Mouse (Mus musculus) forebrain, embryonic 14.5 days (tissue): ENCODE data around the gene Cd9. TPM values are rescaled to one million over a fixed set of nuclear protein-coding genes. Genes with fewer than 3 reads are reported as not detected.

ENCODE experiments used
- ATAC-seq: fragments of 200-750 bp; cut with Nextera tagmentation; 2 replicates; pipeline ENCODE4 v1.8.0; 2017; ENCODE audit warnings: mild to moderate bottlenecking, moderate library complexity
- DNase-seq: peaks from one replicate; pipeline ENCODE4 v3.0.0-alpha.2; 2015; ENCODE audit warnings: low spot score
- H3K27ac ChIP-seq: fragments of 300-500 bp; sonication (generic); 2 replicates; pipeline ENCODE4 v1.5.1; 2014; ENCODE audit warnings: low read depth, mild to moderate bottlenecking, control low read depth, low read length, moderate library complexity
- H3K27me3 ChIP-seq: fragments of 300-500 bp; sonication (generic); replicated peaks from 2 replicates; pipeline ENCODE4 v1.6.1; 2014; ENCODE audit warnings: low read length, control low read depth, mixed read lengths; ENCODE audit not compliant: control insufficient read depth, insufficient read depth
- H3K36me3 ChIP-seq: fragments of 300-500 bp; sonication (generic); 2 replicates; pipeline ENCODE4 v1.6.1; 2014; ENCODE audit warnings: low read length, control low read depth; ENCODE audit not compliant: control insufficient read depth, insufficient read depth
- H3K4me1 ChIP-seq: fragments of 300-500 bp; sonication (generic); 2 replicates; pipeline ENCODE4 v1.6.1; 2014; ENCODE audit warnings: antibody characterized with exemption, low read length, control low read depth; ENCODE audit not compliant: control insufficient read depth, insufficient read depth
- H3K4me2 ChIP-seq: fragments of 300-500 bp; sonication (generic); 2 replicates; pipeline ENCODE4 v1.6.1; 2014; ENCODE audit warnings: mild to moderate bottlenecking, control low read depth, low read length
- H3K4me3 ChIP-seq: fragments of 300-500 bp; sonication (generic); 2 replicates; pipeline ENCODE4 v1.5.1; 2014; ENCODE audit warnings: low read depth, low read length, control low read depth
- H3K9ac ChIP-seq: fragments of 300-500 bp; sonication (generic); 2 replicates; pipeline ENCODE4 v1.6.1; 2014; ENCODE audit warnings: mild to moderate bottlenecking, low read length, control low read depth, moderate library complexity
- H3K9me3 ChIP-seq: fragments of 300-500 bp; sonication (generic); replicated peaks from 2 replicates; pipeline ENCODE4 v1.6.1; 2016; ENCODE audit warnings: low read length, control low read depth, mixed read lengths; ENCODE audit not compliant: control insufficient read depth
- WGBS: fragments of 180-500 bp; shearing (Covaris S2); extraction: QIAGEN DNeasy Blood & Tissue Kit; methylation state at CpG from one replicate; pipeline ENCODE4 v1.1.7; 2014; 5-methylcytosine and 5-hydroxymethylcytosine counted together
- polyA plus RNA-seq: library from polyadenylated mRNA; unstranded; fragments of >200 nt; fragmentation: Nextera tagmentation; extraction: Ambion mirVana; gene quantifications from 2 replicates; pipeline ENCODE4 v1.2.1, GENCODE M21; 2014

Gene Cd9
- polyA plus RNA-seq: 77.8 and 85.5 TPM in 2 replicates

DNA sequence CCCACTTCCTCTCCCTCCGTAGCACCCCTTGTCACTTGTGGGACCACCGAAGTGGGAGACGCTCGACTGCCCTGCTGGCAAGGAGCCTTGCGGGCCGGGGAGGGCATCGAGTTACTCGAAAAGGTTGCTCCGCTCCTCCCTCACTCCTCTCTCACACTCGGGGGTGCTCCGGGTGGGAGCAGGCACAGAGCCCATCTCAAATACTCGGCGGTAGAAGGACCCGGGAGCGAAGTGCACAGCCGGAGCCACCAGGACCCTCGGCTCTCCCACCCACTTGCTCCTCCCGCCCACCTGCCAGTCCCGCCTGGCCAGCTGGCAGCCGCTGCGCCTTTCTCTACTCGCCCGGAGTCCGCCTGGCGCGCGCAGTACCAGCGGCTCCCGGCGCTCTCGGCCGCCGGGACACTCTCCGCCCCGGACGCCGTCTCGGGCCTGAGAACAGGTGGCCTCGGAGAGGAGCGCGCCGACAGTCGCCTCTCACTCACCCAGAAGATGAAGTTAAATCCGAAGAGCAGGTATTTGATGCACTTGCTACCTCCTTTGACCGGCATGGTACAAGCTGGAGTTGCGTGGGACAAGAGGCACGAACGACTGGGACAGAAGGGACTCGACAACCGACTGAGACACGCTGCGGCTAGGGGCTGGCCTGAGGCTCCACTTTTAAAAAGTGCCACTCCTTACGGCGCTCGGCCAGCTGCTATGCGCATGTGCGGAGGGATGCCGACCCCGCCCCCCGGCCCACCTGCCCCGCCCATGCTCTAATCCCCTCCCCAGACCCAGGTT, at the start of gene Cd9:
Gene Cd9, minus strand, starts transcription at position 700 of the 780 bp plus-strand sequence.
- WGBS: under 1% methylated on average over 61 of the region's 61 CpGs
- DNase-seq: peak; percentile 79
- Histone ChIP-seq H3K36me3 (no peaks in the 10 kb centered on the region), H3K27me3 (peaks cover 5% of the 10 kb centered on the region; the same call in 1 of the 2 replicates), H3K27ac (peak within 1 kb of the TSS; percentile 67; the same call in 1 of the 2 replicates), H3K9me3 (no peaks in the 10 kb centered on the region), H3K4me2 (peak within 1 kb of the TSS; percentile 83), H3K9ac (peak within 1 kb of the TSS; percentile 71), H3K4me3 (peak within 1 kb of the TSS; percentile 59), H3K4me1 (peaks cover 5% of the 10 kb centered on the region)
- ATAC-seq: peak; percentile 91

GRCm38 (mm10) chr6:125541296-125541695, 46.7 kb upstream of the Cd9 start:
- 91% methylated on average over 6 of the region's 6 CpGs for WGBS
- H3K4me2 ChIP-seq: no peak overlapping the region
- H3K9ac ChIP-seq: no peak overlapping the region
- no peak for ATAC-seq
- no peaks in the 10 kb centered on the region for H3K27me3 ChIP-seq
- H3K27ac ChIP-seq: no peak overlapping the region
- H3K36me3 ChIP-seq: no peaks in the 10 kb centered on the region
- no peaks in the 10 kb centered on the region for H3K9me3 ChIP-seq
- H3K4me1 ChIP-seq: no peaks in the 10 kb centered on the region
- H3K4me3 ChIP-seq: no peak overlapping the region
- DNase-seq: no peak

- DNase-seq (no peak), ATAC-seq (no peak)
- H3K9ac ChIP-seq: no peak overlapping the region
- no peaks in the 10 kb centered on the region for H3K4me1 ChIP-seq
- H3K36me3 ChIP-seq: no peaks in the 10 kb centered on the region
- H3K27ac ChIP-seq: no peak overlapping the region
- no peaks in the 10 kb centered on the region for H3K9me3 ChIP-seq
- no peak overlapping the region for H3K4me3 ChIP-seq
- no peak overlapping the region for H3K4me2 ChIP-seq
- H3K27me3 ChIP-seq: no peaks in the 10 kb centered on the region
- WGBS: 94% methylated on average over 6 of the region's 6 CpGs
Observed at GRCm38 (mm10) chr6:125540826-125541225, 46.2 kb upstream of the Cd9 start.

DNA sequence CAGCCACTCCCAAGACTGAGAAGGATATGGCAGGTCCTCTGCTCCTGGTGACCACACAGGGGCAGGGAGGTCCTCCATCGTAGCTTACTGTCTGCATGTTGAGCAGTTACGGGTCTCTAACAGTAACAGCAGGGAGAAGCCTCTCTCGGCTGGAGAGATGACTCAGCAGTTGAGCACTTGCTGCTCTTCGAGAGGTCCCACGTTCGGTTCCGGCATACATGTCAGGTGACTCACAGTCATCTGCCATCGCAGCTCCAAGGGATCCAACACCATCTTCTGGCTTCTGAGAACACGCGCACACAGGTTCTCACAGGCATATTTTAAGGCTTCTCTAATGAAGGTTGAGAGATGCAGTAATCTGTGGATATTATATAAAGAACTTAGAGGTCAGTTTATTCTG, 45.6 kb upstream of the Cd9 start:
- WGBS: 91% methylated on average over 10 of the region's 10 CpGs
- no peak overlapping the region for H3K4me2 ChIP-seq
- ATAC-seq: no peak
- H3K27me3 ChIP-seq: no peaks in the 10 kb centered on the region
- DNase-seq: no peak
- no peak overlapping the region for H3K4me3 ChIP-seq
- H3K9ac ChIP-seq: no peak overlapping the region
- H3K9me3 ChIP-seq: no peaks in the 10 kb centered on the region
- H3K4me1 ChIP-seq: no peaks in the 10 kb centered on the region
- H3K36me3 ChIP-seq: no peaks in the 10 kb centered on the region
- H3K27ac ChIP-seq: no peak overlapping the region

DNA sequence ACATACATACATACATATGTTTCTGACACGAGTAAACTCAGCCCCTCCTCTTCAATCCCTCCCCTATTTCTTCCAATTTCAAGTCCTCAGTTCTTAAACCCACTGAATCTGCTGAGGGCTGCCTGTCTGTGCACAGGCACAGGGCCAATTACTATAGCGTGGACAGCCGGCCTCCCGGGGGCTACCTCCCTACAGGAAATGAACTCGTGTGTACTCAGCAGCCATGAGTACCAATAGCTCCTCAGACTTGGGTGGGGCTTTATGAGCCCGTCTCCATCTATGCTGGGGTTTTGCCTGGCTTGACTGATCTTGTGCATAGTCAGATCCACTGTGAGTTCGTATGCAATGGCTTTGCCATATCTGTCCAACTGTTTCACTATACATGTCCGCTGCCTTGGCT, 44.8 kb upstream of the Cd9 start:
- H3K4me2 ChIP-seq: no peak overlapping the region
- no peak overlapping the region for H3K27ac ChIP-seq
- H3K27me3 ChIP-seq: no peaks in the 10 kb centered on the region
- 76% methylated on average over 8 of the region's 8 CpGs for WGBS
- H3K4me1 ChIP-seq: no peaks in the 10 kb centered on the region
- ATAC-seq: no peak
- no peak for DNase-seq
- no peaks in the 10 kb centered on the region for H3K36me3 ChIP-seq
- H3K9ac ChIP-seq: no peak overlapping the region
- H3K4me3 ChIP-seq: no peak overlapping the region
- no peaks in the 10 kb centered on the region for H3K9me3 ChIP-seq

- Histone ChIP-seq H3K27ac (no peak overlapping the region), H3K36me3 (no peaks in the 10 kb centered on the region), H3K9me3 (no peaks in the 10 kb centered on the region), H3K4me3 (no peak overlapping the region), H3K4me2 (no peak overlapping the region), H3K9ac (no peak overlapping the region), H3K4me1 (no peaks in the 10 kb centered on the region), H3K27me3 (no peaks in the 10 kb centered on the region)
- no peak for ATAC-seq
- 88% methylated on average over 5 of the region's 5 CpGs for WGBS
- no peak for DNase-seq
Observed at GRCm38 (mm10) chr6:125538469-125538868, 43.9 kb upstream of the Cd9 start.

GRCm38 (mm10) chr6:125534990-125535389, 40.4 kb upstream of the Cd9 start:
- WGBS: 81% methylated on average over 5 of the region's 5 CpGs
- no peak overlapping the region for H3K27ac ChIP-seq
- no peaks in the 10 kb centered on the region for H3K4me1 ChIP-seq
- no peak overlapping the region for H3K4me2 ChIP-seq
- no peaks in the 10 kb centered on the region for H3K9me3 ChIP-seq
- H3K27me3 ChIP-seq: no peaks in the 10 kb centered on the region
- no peak for DNase-seq
- H3K36me3 ChIP-seq: no peaks in the 10 kb centered on the region
- ATAC-seq: no peak
- H3K9ac ChIP-seq: no peak overlapping the region
- H3K4me3 ChIP-seq: no peak overlapping the region

GRCm38 (mm10) chr6:125533104-125533650, 38.6 kb upstream of the Cd9 start:
- DNase-seq (no peak), ATAC-seq (no peak)
- no peak overlapping the region for H3K27ac ChIP-seq
- no peaks in the 10 kb centered on the region for H3K27me3 ChIP-seq
- H3K36me3 ChIP-seq: no peaks in the 10 kb centered on the region
- no peak overlapping the region for H3K4me3 ChIP-seq
- H3K4me2 ChIP-seq: no peak overlapping the region
- no peak overlapping the region for H3K9ac ChIP-seq
- H3K9me3 ChIP-seq: no peaks in the 10 kb centered on the region
- WGBS: 87% methylated on average over 11 of the region's 11 CpGs
- no peaks in the 10 kb centered on the region for H3K4me1 ChIP-seq

GRCm38 (mm10) chr6:125529479-125529878, 34.9 kb upstream of the Cd9 start:
- Histone ChIP-seq H3K4me2 (no peak overlapping the region), H3K4me3 (no peak overlapping the region), H3K9ac (no peak overlapping the region), H3K4me1 (no peaks in the 10 kb centered on the region), H3K9me3 (no peaks in the 10 kb centered on the region), H3K27ac (no peak overlapping the region), H3K27me3 (no peaks in the 10 kb centered on the region), H3K36me3 (no peaks in the 10 kb centered on the region)
- DNase-seq (no peak), ATAC-seq (no peak)
- WGBS: 80% methylated on average over 5 of the region's 5 CpGs
